Mouse (Mus musculus): ENCODE measurements around the gene Rtn4rl1. TPM values are rescaled to one million over a fixed set of nuclear protein-coding genes. Genes with fewer than 3 reads are reported as not detected.

The Rtn4rl1 gene
- polyA plus RNA-seq, 1 experiment, result 2.7 TPM

DNA sequence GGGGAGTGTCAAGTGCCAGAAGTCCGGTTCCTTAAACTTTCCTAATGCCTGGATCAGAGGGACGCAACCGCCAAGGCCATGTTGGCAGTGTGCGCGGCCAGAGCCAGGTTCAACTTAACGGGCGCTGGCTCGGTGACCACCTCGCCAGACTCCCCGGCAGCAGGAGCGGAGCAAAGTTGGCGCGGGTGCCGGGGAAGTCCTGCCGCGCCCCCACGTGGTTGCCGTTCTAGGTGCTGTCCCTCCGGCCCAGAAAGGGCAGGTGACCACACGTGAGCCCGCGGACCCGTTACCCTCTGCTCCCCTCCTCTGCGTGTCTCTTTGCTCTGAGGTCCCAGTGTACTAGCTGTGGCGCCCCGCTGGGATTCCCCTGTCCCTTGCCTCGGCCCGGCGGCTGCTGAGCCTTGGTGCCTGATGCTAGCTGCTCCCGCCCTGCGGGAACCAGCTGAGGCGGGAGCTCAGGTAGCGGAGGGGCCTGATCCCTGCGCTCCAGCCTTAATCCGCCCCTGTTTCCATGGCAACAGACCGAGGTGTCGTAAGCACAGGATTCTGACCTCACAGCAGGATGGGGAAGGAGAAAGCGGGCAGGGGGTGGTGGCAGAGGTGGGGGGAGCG, 1.4 kb downstream of the Rtn4rl1 start:
- Histone ChIP-seq H3K4me1 (ENCODE audit: control insufficient read depth, insufficient read depth, low read length) (no peaks in the 10 kb centered on the region), H3K27ac (ENCODE audit: insufficient read depth, low read length) (no peak overlapping the region), H3K4me3 (ENCODE audit: insufficient read depth, low read length) (peak overlapping the region; percentile 51)
- no peak for TF ChIP-seq POLR2A (IDR thresholded peaks at IDR 0.05; ENCODE audit: low read depth, low read length)
- 0 out of 2 replicates have a peak, but pooled peaks have one; percentile 6 for TF ChIP-seq CTCF (IDR thresholded peaks at IDR 0.05; ENCODE audit: borderline replicate concordance, insufficient read depth, low read length)

DNA sequence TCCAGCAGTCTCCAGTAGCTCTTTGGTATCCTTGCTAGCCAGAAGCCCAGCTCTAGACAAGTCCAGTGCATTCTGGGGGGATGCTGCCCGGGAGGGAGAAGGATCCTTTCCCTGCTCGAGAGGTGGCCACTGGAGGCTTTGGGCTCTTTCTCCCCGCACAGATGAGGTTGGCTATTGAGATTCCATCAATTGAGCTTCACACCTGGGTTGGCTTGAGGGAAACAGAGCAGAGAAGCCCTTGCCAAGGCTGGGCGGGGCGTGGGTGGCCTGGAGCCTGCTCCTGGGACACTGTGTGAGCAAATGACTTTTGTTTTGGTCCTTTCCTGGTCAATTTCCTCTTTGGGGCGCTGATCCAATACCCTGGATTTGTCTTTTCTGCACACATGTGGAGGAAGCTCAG, 2.5 kb downstream of the Rtn4rl1 start:
- no peak overlapping the region for H3K4me3 ChIP-seq (ENCODE audit: insufficient read depth, low read length)
- no peak for TF ChIP-seq POLR2A (IDR thresholded peaks at IDR 0.05; ENCODE audit: low read depth, low read length)
- TF ChIP-seq CTCF (IDR thresholded peaks at IDR 0.05; ENCODE audit: borderline replicate concordance, insufficient read depth, low read length), result no peak

DNA sequence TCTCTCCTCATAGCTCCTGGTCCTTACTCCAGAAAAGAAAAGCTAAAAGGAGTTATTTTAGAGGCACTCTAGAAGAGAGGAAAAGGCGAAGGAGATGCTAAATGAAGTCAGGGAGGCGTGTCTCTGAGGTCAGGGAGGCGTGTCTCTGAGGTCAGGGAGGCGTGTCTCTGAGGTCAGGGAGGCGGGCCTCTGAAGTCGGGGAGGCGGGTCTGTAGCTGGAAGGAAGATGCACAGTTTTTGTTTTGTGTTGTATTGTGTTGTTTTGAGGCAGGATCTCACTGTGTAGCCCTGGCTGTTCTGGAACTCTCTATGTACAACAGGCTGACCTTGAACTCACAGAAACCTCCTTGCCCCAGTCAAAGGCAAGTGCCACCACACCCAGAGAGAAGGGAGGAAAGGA, 4.4 kb downstream of the Rtn4rl1 start:
- H3K27ac ChIP-seq (ENCODE audit: insufficient read depth, low read length), result no peak overlapping the region
- TF ChIP-seq CTCF (IDR thresholded peaks at IDR 0.05; ENCODE audit: borderline replicate concordance, insufficient read depth, low read length) (no peak), POLR2A (IDR thresholded peaks at IDR 0.05; ENCODE audit: low read depth, low read length) (no peak)
- no peak overlapping the region for H3K4me3 ChIP-seq (ENCODE audit: insufficient read depth, low read length)
- H3K4me1 ChIP-seq (ENCODE audit: control insufficient read depth, insufficient read depth, low read length), result no peaks in the 10 kb centered on the region

More for the DNA sequence above, 2.5 kb downstream of the Rtn4rl1 start:
- H3K27ac ChIP-seq (ENCODE audit: insufficient read depth, low read length), result no peak overlapping the region
- H3K4me1 ChIP-seq (ENCODE audit: control insufficient read depth, insufficient read depth, low read length), result no peaks in the 10 kb centered on the region

DNA sequence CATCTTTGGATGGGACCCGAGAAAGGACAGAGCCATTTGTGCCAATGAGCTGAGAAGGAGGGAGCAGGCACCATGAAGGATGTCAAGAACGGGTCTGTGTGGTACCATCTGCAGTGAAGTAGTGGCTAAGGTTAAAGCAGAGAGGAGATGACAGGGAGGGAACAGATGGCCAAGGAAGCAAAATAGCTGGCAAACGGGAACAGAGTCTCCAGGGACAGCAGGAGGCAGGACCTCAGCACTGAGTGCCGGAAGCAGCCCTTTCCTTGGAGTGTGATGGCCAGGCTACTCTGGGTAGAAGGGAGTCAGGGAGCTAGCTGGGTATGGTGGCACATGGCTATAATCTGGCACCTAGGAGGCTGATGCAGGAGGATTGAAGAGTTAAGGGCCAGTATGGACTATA, 5.2 kb downstream of the Rtn4rl1 start:
- no peaks in the 10 kb centered on the region for H3K4me1 ChIP-seq (ENCODE audit: control insufficient read depth, insufficient read depth, low read length)
- TF ChIP-seq CTCF (IDR thresholded peaks at IDR 0.05; ENCODE audit: borderline replicate concordance, insufficient read depth, low read length) (no peak), POLR2A (IDR thresholded peaks at IDR 0.05; ENCODE audit: low read depth, low read length) (no peak)
- no peak overlapping the region for H3K4me3 ChIP-seq (ENCODE audit: insufficient read depth, low read length)
- no peak overlapping the region for H3K27ac ChIP-seq (ENCODE audit: insufficient read depth, low read length)

DNA sequence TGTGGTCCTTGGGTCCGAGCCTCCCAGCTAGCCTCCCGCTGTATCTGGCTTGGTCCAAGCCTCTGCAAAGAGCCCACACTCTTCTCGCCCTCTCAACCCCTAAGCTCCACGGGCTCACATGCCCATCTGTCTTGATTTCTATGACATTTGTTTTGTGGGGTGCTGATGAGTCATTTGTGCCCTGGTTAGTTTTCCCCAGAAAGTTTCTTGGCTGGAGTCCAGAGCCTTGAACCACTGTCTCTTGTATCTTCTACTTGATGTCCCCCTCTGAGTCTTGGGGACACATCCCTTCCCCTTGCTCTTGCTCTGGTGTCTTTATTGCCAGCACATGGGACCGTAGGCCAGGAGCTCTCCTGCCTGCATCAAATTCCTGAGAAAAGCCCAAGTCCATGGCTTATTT, 6.4 kb downstream of the Rtn4rl1 start:
- no peak overlapping the region for H3K27ac ChIP-seq (ENCODE audit: insufficient read depth, low read length)
- H3K4me1 ChIP-seq (ENCODE audit: control insufficient read depth, insufficient read depth, low read length), result no peaks in the 10 kb centered on the region
- H3K4me3 ChIP-seq (ENCODE audit: insufficient read depth, low read length), result no peak overlapping the region
- TF ChIP-seq POLR2A (IDR thresholded peaks at IDR 0.05; ENCODE audit: low read depth, low read length) (no peak), CTCF (IDR thresholded peaks at IDR 0.05; ENCODE audit: borderline replicate concordance, insufficient read depth, low read length) (no peak)

DNA sequence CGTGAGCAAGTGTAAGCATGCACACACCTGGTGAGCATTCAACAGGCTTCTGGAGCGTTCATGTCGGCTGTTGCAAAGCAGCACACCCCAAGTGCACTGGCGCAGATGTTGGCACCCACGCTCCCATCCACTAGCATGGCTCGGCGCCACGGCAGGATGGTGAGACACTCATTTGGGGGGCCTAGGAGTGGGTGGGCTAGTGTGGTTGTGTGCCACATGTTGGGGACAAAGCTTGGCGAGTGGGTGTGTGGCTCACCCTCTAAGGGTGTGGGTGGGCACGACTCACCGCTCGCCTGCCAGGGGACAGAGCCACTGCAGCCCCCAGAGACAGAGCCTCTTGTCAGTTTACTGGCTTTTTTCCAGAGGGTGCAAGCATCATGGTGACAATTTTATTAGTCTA, 7.4 kb downstream of the Rtn4rl1 start:
- TF ChIP-seq POLR2A (IDR thresholded peaks at IDR 0.05; ENCODE audit: low read depth, low read length) (no peak), CTCF (IDR thresholded peaks at IDR 0.05; ENCODE audit: borderline replicate concordance, insufficient read depth, low read length) (no peak)

DNA sequence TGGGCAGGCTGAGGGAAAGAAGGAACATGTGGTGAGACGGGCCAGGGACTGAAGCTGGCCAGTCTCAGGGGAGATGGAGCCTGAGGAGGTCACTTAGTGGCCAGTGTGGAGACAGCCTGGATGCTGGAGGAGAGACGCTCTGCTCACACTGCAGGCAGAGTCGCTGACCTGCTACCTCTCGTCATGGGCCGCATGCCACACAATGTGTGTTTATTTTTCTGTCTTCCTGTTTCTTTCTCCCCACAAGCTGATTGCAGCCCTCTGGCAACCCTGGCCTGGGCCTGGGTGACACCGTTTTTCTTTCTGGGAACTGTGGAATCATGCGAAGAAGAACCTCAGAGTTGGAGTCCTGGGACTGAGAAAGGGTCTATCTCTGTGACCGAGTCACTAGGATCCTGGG, 8.1 kb downstream of the Rtn4rl1 start:
- TF ChIP-seq CTCF (IDR thresholded peaks at IDR 0.05; ENCODE audit: borderline replicate concordance, insufficient read depth, low read length), result no peak
- no peak for TF ChIP-seq POLR2A (IDR thresholded peaks at IDR 0.05; ENCODE audit: low read depth, low read length)
- H3K27ac ChIP-seq (ENCODE audit: insufficient read depth, low read length), result no peak overlapping the region
- no peak overlapping the region for H3K4me3 ChIP-seq (ENCODE audit: insufficient read depth, low read length)
- no peaks in the 10 kb centered on the region for H3K4me1 ChIP-seq (ENCODE audit: control insufficient read depth, insufficient read depth, low read length)

More for the DNA sequence above, 7.4 kb downstream of the Rtn4rl1 start:
- Histone ChIP-seq H3K4me1 (ENCODE audit: control insufficient read depth, insufficient read depth, low read length) (no peaks in the 10 kb centered on the region), H3K4me3 (ENCODE audit: insufficient read depth, low read length) (no peak overlapping the region), H3K27ac (ENCODE audit: insufficient read depth, low read length) (no peak overlapping the region)

DNA sequence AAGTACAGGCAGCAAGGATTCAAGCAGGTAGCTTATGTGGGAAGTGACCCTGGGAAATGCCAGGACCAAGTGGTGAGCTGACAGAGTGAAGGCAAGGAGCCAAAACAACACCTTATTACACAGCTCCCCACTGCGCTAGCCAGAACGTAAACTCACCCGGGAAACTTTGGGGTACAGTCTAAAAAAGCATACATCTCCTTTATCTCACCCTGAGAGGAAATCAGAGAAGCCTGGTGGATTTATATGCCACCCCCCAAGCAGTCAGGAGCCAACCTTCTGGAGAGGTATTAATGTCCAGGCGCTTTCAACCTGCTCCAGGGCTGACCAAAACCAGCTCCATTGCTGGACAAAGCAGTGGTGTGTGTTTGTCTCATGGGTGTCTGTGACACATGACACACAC, 10.3 kb downstream of the Rtn4rl1 start:
- no peak overlapping the region for H3K4me3 ChIP-seq (ENCODE audit: insufficient read depth, low read length)
- H3K27ac ChIP-seq (ENCODE audit: insufficient read depth, low read length), result no peak overlapping the region
- TF ChIP-seq POLR2A (IDR thresholded peaks at IDR 0.05; ENCODE audit: low read depth, low read length) (no peak), CTCF (IDR thresholded peaks at IDR 0.05; ENCODE audit: borderline replicate concordance, insufficient read depth, low read length) (no peak)
- no peaks in the 10 kb centered on the region for H3K4me1 ChIP-seq (ENCODE audit: control insufficient read depth, insufficient read depth, low read length)

DNA sequence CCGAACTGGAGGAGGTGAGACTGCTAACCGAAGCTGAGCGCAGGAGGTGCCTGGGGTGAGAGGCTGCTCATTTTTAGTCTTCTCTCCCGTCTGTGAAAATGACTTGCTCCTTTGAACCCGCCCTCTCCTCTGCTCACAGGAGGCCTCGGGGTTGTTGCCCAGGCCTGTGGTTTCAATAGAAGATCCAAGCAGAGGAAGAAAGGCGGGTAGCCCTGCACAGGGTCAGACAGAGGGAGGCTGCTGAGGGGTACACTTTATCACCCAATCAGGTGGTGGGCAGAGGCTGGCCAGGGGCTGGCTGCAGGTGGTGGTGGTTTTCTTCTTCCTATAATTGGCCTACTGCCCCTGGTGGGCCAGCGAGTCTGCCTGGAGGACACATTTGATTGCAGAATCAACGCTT, 10.9 kb downstream of the Rtn4rl1 start:
- no peak overlapping the region for H3K4me3 ChIP-seq (ENCODE audit: insufficient read depth, low read length)
- H3K27ac ChIP-seq (ENCODE audit: insufficient read depth, low read length), result no peak overlapping the region
- no peaks in the 10 kb centered on the region for H3K4me1 ChIP-seq (ENCODE audit: control insufficient read depth, insufficient read depth, low read length)
- TF ChIP-seq CTCF (IDR thresholded peaks at IDR 0.05; ENCODE audit: borderline replicate concordance, insufficient read depth, low read length) (no peak), POLR2A (IDR thresholded peaks at IDR 0.05; ENCODE audit: low read depth, low read length) (no peak)

DNA sequence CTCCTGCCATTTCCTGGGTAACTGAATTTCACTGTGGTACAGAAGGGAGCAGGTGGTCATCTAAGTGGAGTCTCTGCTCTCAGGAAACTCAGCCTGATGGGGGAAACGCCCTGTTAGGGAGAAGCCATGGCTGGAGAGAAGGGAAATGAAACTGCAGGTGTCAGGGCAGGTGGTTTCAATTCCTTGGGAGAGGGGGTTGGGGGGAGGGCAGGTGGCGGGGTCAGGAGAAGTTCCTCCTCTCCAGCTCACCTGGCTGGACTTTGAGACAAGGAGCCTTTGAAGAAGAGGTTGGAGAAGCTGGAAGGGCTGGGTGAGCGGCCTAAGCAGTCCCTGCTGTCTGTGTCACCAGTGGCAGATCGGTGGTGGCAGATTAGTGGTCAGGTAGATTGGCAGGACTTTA, 12.8 kb downstream of the Rtn4rl1 start:
- Histone ChIP-seq H3K4me3 (ENCODE audit: insufficient read depth, low read length) (no peak overlapping the region), H3K4me1 (ENCODE audit: control insufficient read depth, insufficient read depth, low read length) (no peaks in the 10 kb centered on the region), H3K27ac (ENCODE audit: insufficient read depth, low read length) (no peak overlapping the region)
- TF ChIP-seq POLR2A (IDR thresholded peaks at IDR 0.05; ENCODE audit: low read depth, low read length) (no peak), CTCF (IDR thresholded peaks at IDR 0.05; ENCODE audit: borderline replicate concordance, insufficient read depth, low read length) (no peak)
